Mouse (Mus musculus): ENCODE data around the gene Cmas. TPM values are rescaled to one million over a fixed set of nuclear protein-coding genes. Genes with fewer than 3 reads are reported as not detected.
A peak's percentile ranks its signal among the peaks of the same experiment; 100 is the strongest.

Cmas gene
- total and polyA plus RNA-seq, 2 experiments from 2014 or later: 59.1 to 171 TPM

GRCm38 (mm10) chr6:142779812-142780573 is 23.5 kb downstream of the Cmas start:
- Histone ChIP-seq H3K9me3 (ENCODE audit: low read length) (no peaks in the 10 kb centered on the region), H3K4me2 (ENCODE audit: low read depth, low read length) (no peak overlapping the region), H3K27ac (no peak overlapping the region), H3K36me3 (ENCODE audit: insufficient read depth, low read length) (no peaks in the 10 kb centered on the region), H3K4me3 (ENCODE audit: low read length) (no peak overlapping the region), H3K4me1 (ENCODE audit: insufficient read depth, low read length) (no peaks in the 10 kb centered on the region), H3K9ac (replicated peaks; ENCODE audit: low read length) (no peak overlapping the region), H3K27me3 (ENCODE audit: insufficient read depth, low read length) (no peaks in the 10 kb centered on the region)
- ATAC-seq (no peak; the same call in 1 of the 2 replicates), DNase-seq (ENCODE audit: low spot score) (peak; percentile 20)
- 47% methylated on average over 14 of the region's 14 CpGs for WGBS
- TF ChIP-seq CTCF (IDR thresholded peaks at IDR 0.05; ENCODE audit: low read depth): no peak

GRCm38 (mm10) chr6:142780574-142781033 is 24.1 kb downstream of the Cmas start:
- 49% methylated on average over 4 of the region's 4 CpGs for WGBS
- no peaks in the 10 kb centered on the region for H3K36me3 ChIP-seq (ENCODE audit: insufficient read depth, low read length)
- ATAC-seq (no peak), DNase-seq (ENCODE audit: low spot score) (no peak)
- no peak overlapping the region for H3K4me2 ChIP-seq (ENCODE audit: low read depth, low read length)
- H3K9ac ChIP-seq (replicated peaks; ENCODE audit: low read length): no peak overlapping the region
- no peak for TF ChIP-seq CTCF (IDR thresholded peaks at IDR 0.05; ENCODE audit: low read depth)
- no peaks in the 10 kb centered on the region for H3K27me3 ChIP-seq (ENCODE audit: insufficient read depth, low read length)
- no peaks in the 10 kb centered on the region for H3K4me1 ChIP-seq (ENCODE audit: insufficient read depth, low read length)
- no peak overlapping the region for H3K27ac ChIP-seq
- no peak overlapping the region for H3K4me3 ChIP-seq (ENCODE audit: low read length)
- no peaks in the 10 kb centered on the region for H3K9me3 ChIP-seq (ENCODE audit: low read length)

- no peak overlapping the region for H3K27ac ChIP-seq
Measured at GRCm38 (mm10) chr6:142781286-142781685, 24.8 kb downstream of the Cmas start.

GRCm38 (mm10) chr6:142785343-142785742 is 28.9 kb downstream of the Cmas start:
- H3K9ac ChIP-seq (replicated peaks; ENCODE audit: low read length): no peak overlapping the region
- peaks cover 5% of the 10 kb centered on the region; the same call in 1 of the 2 replicates for H3K4me1 ChIP-seq (ENCODE audit: insufficient read depth, low read length)
- no peak overlapping the region for H3K4me3 ChIP-seq (ENCODE audit: low read length)
- DNase-seq (ENCODE audit: low spot score): peak; percentile 50
- no peaks in the 10 kb centered on the region for H3K9me3 ChIP-seq (ENCODE audit: low read length)
- no peak for ATAC-seq
- no peak overlapping the region for H3K4me2 ChIP-seq (ENCODE audit: low read depth, low read length)
- 39% methylated on average over 4 of the region's 4 CpGs for WGBS
- no peaks in the 10 kb centered on the region for H3K27me3 ChIP-seq (ENCODE audit: insufficient read depth, low read length)
- TF ChIP-seq CTCF (IDR thresholded peaks at IDR 0.05; ENCODE audit: low read depth): peak; percentile 71
- H3K36me3 ChIP-seq (ENCODE audit: insufficient read depth, low read length): no peaks in the 10 kb centered on the region
- H3K27ac ChIP-seq: no peak overlapping the region

More at GRCm38 (mm10) chr6:142781286-142781685, 24.8 kb downstream of the Cmas start:
- Histone ChIP-seq H3K27me3 (ENCODE audit: insufficient read depth, low read length) (no peaks in the 10 kb centered on the region), H3K9ac (replicated peaks; ENCODE audit: low read length) (no peak overlapping the region), H3K4me3 (ENCODE audit: low read length) (no peak overlapping the region), H3K4me1 (ENCODE audit: insufficient read depth, low read length) (no peaks in the 10 kb centered on the region), H3K36me3 (ENCODE audit: insufficient read depth, low read length) (no peaks in the 10 kb centered on the region), H3K9me3 (ENCODE audit: low read length) (no peaks in the 10 kb centered on the region), H3K4me2 (ENCODE audit: low read depth, low read length) (no peak overlapping the region)
- DNase-seq (ENCODE audit: low spot score) (no peak), ATAC-seq (no peak)
- 59% methylated on average over 7 of the region's 7 CpGs for whole genome bisulfite sequencing
- no peak for TF ChIP-seq CTCF (IDR thresholded peaks at IDR 0.05; ENCODE audit: low read depth)

- Histone ChIP-seq H3K4me2 (ENCODE audit: low read depth, low read length) (no peak overlapping the region), H3K9me3 (ENCODE audit: low read length) (no peaks in the 10 kb centered on the region), H3K4me3 (ENCODE audit: low read length) (no peak overlapping the region), H3K27me3 (ENCODE audit: insufficient read depth, low read length) (no peaks in the 10 kb centered on the region), H3K4me1 (ENCODE audit: insufficient read depth, low read length) (peaks cover 5% of the 10 kb centered on the region; the same call in 1 of the 2 replicates), H3K36me3 (ENCODE audit: insufficient read depth, low read length) (no peaks in the 10 kb centered on the region), H3K27ac (no peak overlapping the region), H3K9ac (replicated peaks; ENCODE audit: low read length) (no peak overlapping the region)
- TF ChIP-seq CTCF (IDR thresholded peaks at IDR 0.05; ENCODE audit: low read depth): no peak
- no peak for DNase-seq (ENCODE audit: low spot score)
- WGBS: 90% methylated on average over 21 of the region's 21 CpGs
- ATAC-seq: no peak
Measured at GRCm38 (mm10) chr6:142786106-142786505, 29.6 kb downstream of the Cmas start.

GRCm38 (mm10) chr6:142788042-142788987 is 31.8 kb downstream of the Cmas start:
- ATAC-seq (peak; percentile 52), DNase-seq (ENCODE audit: low spot score) (peak; percentile 77)
- Histone ChIP-seq H3K4me3 (ENCODE audit: low read length) (no peak overlapping the region), H3K9me3 (ENCODE audit: low read length) (no peaks in the 10 kb centered on the region), H3K36me3 (ENCODE audit: insufficient read depth, low read length) (no peaks in the 10 kb centered on the region), H3K27me3 (ENCODE audit: insufficient read depth, low read length) (no peaks in the 10 kb centered on the region), H3K27ac (peak overlapping the region; percentile 26; the same call in 1 of the 2 replicates), H3K4me2 (ENCODE audit: low read depth, low read length) (0 out of 2 replicates have a peak overlapping the region, but pooled peaks have one; percentile 10), H3K9ac (replicated peaks; ENCODE audit: low read length) (no peak overlapping the region), H3K4me1 (ENCODE audit: insufficient read depth, low read length) (peaks cover 13% of the 10 kb centered on the region)
- WGBS: 46% methylated on average over 18 of the region's 18 CpGs
- no peak for TF ChIP-seq CTCF (IDR thresholded peaks at IDR 0.05; ENCODE audit: low read depth)

Data from hindbrain, postnatal 0 days (tissue).